Mouse (Mus musculus) stomach, postnatal 0 days (tissue): ENCODE measurements around the gene Sdc4. TPM values are rescaled to one million over a fixed set of nuclear protein-coding genes. Genes with fewer than 3 reads are reported as not detected.

Source experiments
- ATAC-seq: fragments of 200-750 bp; cut with Nextera tagmentation; 2 replicates; pipeline ENCODE4 v1.8.0; 2017; ENCODE audit not compliant: low FRiP score, low TSS enrichment
- DNase-seq: peaks from one replicate; pipeline ENCODE4 v3.0.0-alpha.2; 2016; ENCODE audit warnings: low spot score
- H3K27ac ChIP-seq: fragments of 300-500 bp; sonication (generic); replicated peaks from 2 replicates; pipeline ENCODE4 v1.5.1; 2014; ENCODE audit warnings: mild to moderate bottlenecking, control low read depth
- H3K27me3 ChIP-seq: fragments of 300-500 bp; sonication (generic); 2 replicates; pipeline ENCODE4 v1.6.1; 2014; ENCODE audit warnings: low read length; ENCODE audit not compliant: control insufficient read depth, insufficient read depth
- H3K36me3 ChIP-seq: fragments of 300-500 bp; sonication (generic); 2 replicates; pipeline ENCODE4 v1.6.1; 2014; ENCODE audit warnings: low read length, mixed read lengths; ENCODE audit not compliant: control insufficient read depth, insufficient read depth
- H3K4me1 ChIP-seq: fragments of 300-500 bp; sonication (generic); replicated peaks from 2 replicates; pipeline ENCODE4 v1.6.1; 2014; ENCODE audit warnings: antibody characterized with exemption; ENCODE audit not compliant: control insufficient read depth, insufficient read depth
- H3K4me2 ChIP-seq: fragments of 300-500 bp; sonication (generic); replicated peaks from 2 replicates; pipeline ENCODE4 v1.6.1; 2014; ENCODE audit warnings: low read depth, mild to moderate bottlenecking, control low read depth, moderate library complexity
- H3K4me3 ChIP-seq: fragments of 300-500 bp; sonication (generic); 2 replicates; pipeline ENCODE4 v1.5.1; 2014; ENCODE audit warnings: low read depth, low read length, control low read depth
- H3K9ac ChIP-seq: fragments of 300-500 bp; sonication (generic); 2 replicates; pipeline ENCODE4 v1.6.1; 2014; ENCODE audit warnings: mild to moderate bottlenecking, low read length, control low read depth, mixed read lengths
- H3K9me3 ChIP-seq: fragments of 300-500 bp; sonication (generic); 2 replicates; pipeline ENCODE4 v1.6.1; 2016; ENCODE audit warnings: low read length; ENCODE audit not compliant: control insufficient read depth
- CTCF ChIP-seq: IDR thresholded peaks from 2 replicates; pipeline ENCODE4 v1.5.1; 2016; ENCODE audit warnings: antibody characterized with exemption, low read depth, mild to moderate bottlenecking, moderate library complexity
- EP300 ChIP-seq: optimal IDR thresholded peaks from 2 replicates; pipeline ENCODE3; 2016; ENCODE audit warnings: antibody characterized with exemption
- WGBS: fragments of 180-500 bp; shearing (Covaris S2); extraction: QIAGEN DNeasy Blood & Tissue Kit; methylation state at CpG from one replicate; pipeline ENCODE4 v1.1.7; 2014; 5-methylcytosine and 5-hydroxymethylcytosine counted together
- polyA plus RNA-seq: library from polyadenylated mRNA; unstranded; fragments of >200 nt; fragmentation: Nextera tagmentation; extraction: Ambion mirVana; gene quantifications from 2 replicates; pipeline ENCODE4 v1.2.1, GENCODE M21; 2015

The Sdc4 gene
- polyA plus RNA-seq, 1 experiment from 2014 or later, result 133 TPM

- H3K36me3 ChIP-seq, result no peaks in the 10 kb centered on the region
- H3K9ac ChIP-seq, result no peak overlapping the region
- 67% methylated on average over 7 of the region's 7 CpGs for WGBS
- no peak overlapping the region for H3K4me2 ChIP-seq
- ATAC-seq, result no peak
- no peak overlapping the region for H3K4me3 ChIP-seq
- no peak for TF ChIP-seq CTCF
- no peak for TF ChIP-seq EP300
- H3K27me3 ChIP-seq, result no peaks in the 10 kb centered on the region
- no peak for DNase-seq
- H3K27ac ChIP-seq, result no peak overlapping the region; the same call in 1 of the 2 replicates
- H3K9me3 ChIP-seq, result no peaks in the 10 kb centered on the region
- peaks cover 15% of the 10 kb centered on the region for H3K4me1 ChIP-seq
Observed at GRCm38 (mm10) chr2:164453887-164454500, 10.3 kb upstream of the Sdc4 start.

GRCm38 (mm10) chr2:164453047-164453757 lies 9.5 kb upstream of the Sdc4 start:
- Histone ChIP-seq H3K4me3 (no peak overlapping the region), H3K27ac (no peak overlapping the region)
- TF ChIP-seq CTCF (no peak), EP300 (no peak)

GRCm38 (mm10) chr2:164452000-164452676 lies 8.5 kb upstream of the Sdc4 start:
- H3K27ac ChIP-seq, result no peak overlapping the region
- H3K9me3 ChIP-seq, result no peaks in the 10 kb centered on the region
- no peaks in the 10 kb centered on the region for H3K27me3 ChIP-seq
- H3K4me2 ChIP-seq, result no peak overlapping the region
- H3K4me1 ChIP-seq, result peaks cover 15% of the 10 kb centered on the region
- no peak overlapping the region for H3K4me3 ChIP-seq
- ATAC-seq (no peak), DNase-seq (no peak)
- WGBS, result 49% methylated on average over 12 of the region's 13 CpGs
- H3K36me3 ChIP-seq, result no peaks in the 10 kb centered on the region
- TF ChIP-seq CTCF (no peak), EP300 (no peak)
- no peak overlapping the region for H3K9ac ChIP-seq

More at GRCm38 (mm10) chr2:164453047-164453757, 9.5 kb upstream of the Sdc4 start:
- Histone ChIP-seq H3K9ac (no peak overlapping the region), H3K9me3 (no peaks in the 10 kb centered on the region), H3K4me2 (no peak overlapping the region), H3K36me3 (no peaks in the 10 kb centered on the region), H3K4me1 (peaks cover 15% of the 10 kb centered on the region), H3K27me3 (no peaks in the 10 kb centered on the region)
- 47% methylated on average over 14 of the region's 14 CpGs for WGBS
- DNase-seq (no peak), ATAC-seq (no peak)

GRCm38 (mm10) chr2:164449341-164450042 lies 5.8 kb upstream of the Sdc4 start:
- Histone ChIP-seq H3K27ac (peak overlapping the region; percentile 20; the same call in 1 of the 2 replicates), H3K4me2 (no peak overlapping the region), H3K4me1 (0 out of 2 replicates have a peak, but pooled peaks cover 5% of the 10 kb centered on the region), H3K9me3 (no peaks in the 10 kb centered on the region), H3K36me3 (no peaks in the 10 kb centered on the region), H3K4me3 (no peak overlapping the region), H3K9ac (no peak overlapping the region), H3K27me3 (no peaks in the 10 kb centered on the region)
- TF ChIP-seq EP300, result no peak
- no peak for TF ChIP-seq CTCF
- ATAC-seq, result peak; percentile 45; the same call in 1 of the 2 replicates
- WGBS, result 64% methylated on average over 14 of the region's 14 CpGs
- DNase-seq, result no peak

GRCm38 (mm10) chr2:164448921-164449320 lies 5.2 kb upstream of the Sdc4 start:
- Histone ChIP-seq H3K4me3 (no peak overlapping the region), H3K27me3 (no peaks in the 10 kb centered on the region), H3K9ac (no peak overlapping the region), H3K4me1 (0 out of 2 replicates have a peak, but pooled peaks cover 3% of the 10 kb centered on the region), H3K36me3 (no peaks in the 10 kb centered on the region), H3K27ac (peak overlapping the region; percentile 20; the same call in 1 of the 2 replicates), H3K4me2 (no peak overlapping the region), H3K9me3 (no peaks in the 10 kb centered on the region)
- 35% methylated on average over 5 of the region's 5 CpGs for WGBS
- ATAC-seq (peak; percentile 15; the same call in 1 of the 2 replicates), DNase-seq (no peak)
- no peak for TF ChIP-seq CTCF
- no peak for TF ChIP-seq EP300
